Mouse (Mus musculus) ZHBTc4 (cell line): Measurements from ENCODE around the gene Filip1.

ENCODE experiments used
- DNase-seq: peaks from one replicate; pipeline ENCODE4 v3.0.0-alpha.2; 2011; ENCODE audit warnings: low read depth, low spot score

Filip1 gene

GRCm38 (mm10) chr9:79825526-79825925 lies 187.1 kb downstream of the Filip1 start:
- no peak for DNase-seq

- DNase-seq: no peak
Measured at GRCm38 (mm10) chr9:79823856-79824255, 188.8 kb downstream of the Filip1 start.

- no peak for DNase-seq
Measured at GRCm38 (mm10) chr9:79823438-79823837, 189.2 kb downstream of the Filip1 start.

GRCm38 (mm10) chr9:79816464-79816863 lies 196.2 kb downstream of the Filip1 start:
- no peak for DNase-seq

GRCm38 (mm10) chr9:79816013-79816412 lies 196.6 kb downstream of the Filip1 start:
- no peak for DNase-seq

- DNase-seq: no peak
Measured at GRCm38 (mm10) chr9:79814592-79814991, 198.1 kb downstream of the Filip1 start.

GRCm38 (mm10) chr9:79810969-79811902 lies 201.4 kb downstream of the Filip1 start:
- DNase-seq: no peak

GRCm38 (mm10) chr9:79810534-79810933 lies 202.1 kb downstream of the Filip1 start:
- DNase-seq: no peak

- DNase-seq: no peak
Measured at GRCm38 (mm10) chr9:79809411-79809810, 203.2 kb downstream of the Filip1 start.

GRCm38 (mm10) chr9:79807178-79807577 lies 205.5 kb downstream of the Filip1 start:
- no peak for DNase-seq

GRCm38 (mm10) chr9:79806317-79807075 lies 206.2 kb downstream of the Filip1 start:
- peak; percentile 58 for DNase-seq

- DNase-seq: no peak
Measured at GRCm38 (mm10) chr9:79805426-79805825, 207.2 kb downstream of the Filip1 start.

- DNase-seq: no peak
Measured at GRCm38 (mm10) chr9:79796461-79797135, 216.1 kb downstream of the Filip1 start.

- no peak for DNase-seq
Measured at GRCm38 (mm10) chr9:79795076-79795475, 217.6 kb downstream of the Filip1 start.

GRCm38 (mm10) chr9:79792841-79793835 lies 219.5 kb downstream of the Filip1 start, which contains the start of gene Tmem30a:
Gene Tmem30a (minus strand): TSS chr9:79793507.
- peak; percentile 98 for DNase-seq

- no peak for DNase-seq
Measured at GRCm38 (mm10) chr9:79785794-79786085, 226.9 kb downstream of the Filip1 start.

GRCm38 (mm10) chr9:79784934-79785793 lies 227.5 kb downstream of the Filip1 start:
- no peak for DNase-seq

GRCm38 (mm10) chr9:79784439-79784838 lies 228.2 kb downstream of the Filip1 start:
- DNase-seq: no peak

- no peak for DNase-seq
Measured at GRCm38 (mm10) chr9:79779354-79779753, 233.3 kb downstream of the Filip1 start.

GRCm38 (mm10) chr9:79766991-79767545 lies 245.6 kb downstream of the Filip1 start:
- no peak for DNase-seq
